Mouse (Mus musculus) spleen, adult 18-20 months (tissue): Measurements from ENCODE around the gene Os9.

Experiments used
- DNase-seq, 2 experiments: peaks; one replicate each; pipeline ENCODE4 v3.0.0; 2022; ENCODE audit warnings: mixed read lengths in 2 of 2

Os9 gene

GRCm38 (mm10) chr10:127111001-127111887, 9.7 kb downstream of the Os9 start:
- no peak for DNase-seq

- no peak for DNase-seq
Measured at GRCm38 (mm10) chr10:127108262-127108583, 12.7 kb downstream of the Os9 start.

DNA sequence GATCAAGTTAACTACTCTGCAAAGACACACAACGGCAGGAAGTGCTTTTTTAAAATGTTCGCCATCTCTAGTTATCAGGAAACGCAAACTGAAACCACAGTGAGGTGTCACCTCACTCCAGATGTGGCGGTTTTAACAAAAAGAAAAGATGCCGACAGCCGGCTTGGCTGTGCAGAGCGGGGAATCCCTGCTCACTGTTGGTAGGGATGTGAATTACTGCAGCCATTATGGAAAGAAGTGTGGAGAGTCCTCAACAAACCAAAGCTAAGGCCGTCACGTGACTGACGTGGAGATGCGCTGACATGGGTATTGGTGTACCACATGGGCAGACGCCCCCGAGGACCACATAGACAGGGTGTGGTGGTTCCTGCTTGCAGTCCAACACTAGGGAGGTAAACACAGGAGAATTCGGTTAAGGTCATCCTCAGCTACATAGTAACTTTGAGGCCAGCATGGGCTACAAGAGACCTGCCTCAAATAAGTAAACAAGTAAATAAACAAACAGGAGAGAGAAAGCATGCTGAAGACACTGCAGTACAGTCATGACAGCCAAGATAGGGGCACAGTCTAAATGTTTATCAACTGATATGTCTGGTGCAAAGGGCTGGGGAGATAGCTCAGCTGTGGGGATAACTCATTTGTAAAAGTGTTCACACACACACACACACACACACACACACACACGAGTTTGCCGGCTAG, 13.2 kb downstream of the Os9 start:
- DNase-seq, result no peak

GRCm38 (mm10) chr10:127103631-127104030, 17.3 kb downstream of the Os9 start:
- no peak for DNase-seq

DNA sequence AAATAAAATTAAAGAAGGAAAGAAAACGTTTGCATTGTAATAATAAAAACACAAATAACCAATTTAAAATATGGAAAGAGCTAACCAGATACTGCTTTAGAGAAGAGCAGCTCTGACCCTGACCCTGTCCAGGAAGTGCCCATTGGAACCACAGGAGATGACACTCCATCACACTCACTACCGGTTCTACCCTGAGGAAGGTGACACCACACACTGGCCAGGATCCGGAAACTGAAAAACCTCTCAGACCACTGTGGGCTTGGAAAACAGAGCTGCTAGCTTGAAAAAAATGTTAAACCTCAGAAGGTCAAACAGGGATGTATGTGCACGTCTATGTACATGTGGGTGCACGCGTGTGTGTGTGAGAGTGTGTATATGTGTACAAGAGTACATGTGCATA, 19.8 kb downstream of the Os9 start:
- DNase-seq, result no peak

DNA sequence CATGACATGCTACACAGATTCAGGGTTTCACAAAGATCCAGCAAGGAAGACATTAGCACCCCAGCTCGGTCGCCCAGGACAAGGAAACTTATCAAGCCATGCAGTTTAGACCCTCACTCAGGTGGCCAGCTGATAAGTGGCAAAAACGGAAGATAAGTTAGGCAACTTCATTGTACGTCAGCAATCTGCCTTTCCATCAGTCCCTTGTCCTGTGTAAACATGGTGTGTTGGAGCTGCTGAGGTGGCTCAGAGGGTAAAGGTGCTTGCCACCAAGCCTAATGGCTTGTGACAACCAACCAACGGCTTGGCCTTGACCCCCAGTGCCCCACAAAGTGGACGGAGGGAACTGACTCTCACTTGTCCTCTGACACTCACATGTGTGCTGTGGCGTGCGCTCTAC, 20.5 kb downstream of the Os9 start:
- no peak for DNase-seq

GRCm38 (mm10) chr10:127099868-127100267, 21.1 kb downstream of the Os9 start:
- no peak for DNase-seq

- no peak for DNase-seq
Measured at GRCm38 (mm10) chr10:127099191-127099590, 21.7 kb downstream of the Os9 start.

GRCm38 (mm10) chr10:127098514-127098913, 22.4 kb downstream of the Os9 start:
- no peak for DNase-seq

DNA sequence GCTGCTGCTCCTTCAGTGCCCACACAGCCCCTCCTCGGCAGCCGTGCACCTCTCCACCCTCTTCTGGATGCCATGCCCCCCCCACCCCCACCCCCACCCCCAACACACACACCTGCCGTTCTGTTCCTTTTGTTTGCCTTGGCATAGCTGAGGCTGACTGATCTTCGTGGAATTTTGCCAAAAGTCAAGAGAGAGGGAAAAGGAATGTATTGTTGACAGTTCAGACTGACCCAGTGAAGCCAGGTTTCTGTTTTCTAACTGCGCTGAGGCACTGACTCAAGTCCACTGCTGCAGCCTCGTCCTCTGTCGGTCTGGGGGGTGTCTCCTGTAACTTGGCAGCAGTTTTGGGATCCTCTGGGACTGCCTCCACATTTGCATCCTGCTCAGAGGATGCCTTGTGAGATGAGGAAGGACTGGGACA, 26.5 kb downstream of the Os9 start:
- DNase-seq, result no peak

GRCm38 (mm10) chr10:127092742-127093141, 28.2 kb downstream of the Os9 start:
- no peak for DNase-seq

DNA sequence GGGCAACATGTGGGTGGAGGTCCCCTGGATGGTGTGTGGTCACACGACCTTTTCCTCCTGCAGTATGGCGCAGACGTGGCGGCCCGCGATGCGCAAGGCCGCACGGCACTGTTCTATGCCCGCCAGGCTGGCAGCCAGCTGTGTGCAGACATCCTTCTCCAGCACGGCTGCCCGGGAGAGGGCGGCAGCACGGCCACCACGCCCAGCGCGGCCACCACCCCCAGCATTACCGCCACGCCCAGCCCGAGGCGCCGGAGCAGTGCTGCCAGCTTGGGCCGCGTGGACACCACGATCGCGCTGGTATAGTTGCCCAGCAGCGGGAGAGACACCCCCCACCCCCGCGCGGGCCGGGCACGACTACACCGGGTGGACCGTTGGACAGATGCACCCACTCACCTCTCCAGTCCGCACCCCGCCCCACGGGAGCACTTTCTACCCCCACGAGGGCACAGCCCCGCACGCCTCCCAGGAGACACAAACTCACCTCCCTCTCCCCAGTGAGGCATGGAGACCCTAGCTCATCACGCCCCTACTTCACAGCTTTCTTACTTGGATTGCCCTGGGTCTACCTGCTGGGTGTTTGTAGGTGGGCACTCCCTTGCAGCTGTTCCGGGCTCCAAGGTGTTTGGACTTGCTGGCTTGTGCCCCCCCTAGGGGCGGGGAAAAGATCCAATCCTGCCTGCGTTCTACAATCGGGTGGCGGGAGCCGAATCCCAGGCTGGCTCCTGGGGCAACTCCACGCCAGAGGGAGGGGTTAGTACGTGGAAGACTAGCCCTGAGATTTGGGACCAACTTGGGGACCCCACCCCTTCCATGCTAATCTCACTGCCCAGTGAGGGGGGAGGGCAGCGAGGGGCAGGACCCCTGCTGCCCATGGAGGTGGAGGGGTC, 29.2 kb downstream of the Os9 start:
- no peak for DNase-seq

GRCm38 (mm10) chr10:127090560-127091411, 30.1 kb downstream of the Os9 start:
- DNase-seq, result no peak

- DNase-seq, result no peak
Measured at GRCm38 (mm10) chr10:127085633-127086032, 35.3 kb downstream of the Os9 start.

GRCm38 (mm10) chr10:127085052-127085451, 35.9 kb downstream of the Os9 start:
- DNase-seq, result no peak

DNA sequence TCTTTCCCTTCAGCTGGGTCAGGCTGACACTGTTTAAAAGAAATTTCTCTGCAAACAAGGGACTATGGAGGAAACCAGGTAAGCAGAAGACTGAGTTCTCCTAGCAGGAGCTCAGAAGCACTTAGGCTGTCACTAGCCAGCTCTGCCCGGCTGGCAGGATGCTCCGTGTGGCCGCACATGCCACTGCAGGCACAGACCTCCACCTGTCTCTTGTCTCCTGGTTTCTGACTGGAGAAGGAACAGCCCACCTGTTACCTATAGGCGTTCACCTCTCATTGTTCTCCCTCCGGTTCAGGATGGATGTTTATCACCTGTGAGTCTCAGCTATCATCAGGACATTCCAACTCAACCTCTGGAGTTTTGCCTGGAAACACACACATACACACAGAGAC, 37.0 kb downstream of the Os9 start:
- DNase-seq, result no peak

DNA sequence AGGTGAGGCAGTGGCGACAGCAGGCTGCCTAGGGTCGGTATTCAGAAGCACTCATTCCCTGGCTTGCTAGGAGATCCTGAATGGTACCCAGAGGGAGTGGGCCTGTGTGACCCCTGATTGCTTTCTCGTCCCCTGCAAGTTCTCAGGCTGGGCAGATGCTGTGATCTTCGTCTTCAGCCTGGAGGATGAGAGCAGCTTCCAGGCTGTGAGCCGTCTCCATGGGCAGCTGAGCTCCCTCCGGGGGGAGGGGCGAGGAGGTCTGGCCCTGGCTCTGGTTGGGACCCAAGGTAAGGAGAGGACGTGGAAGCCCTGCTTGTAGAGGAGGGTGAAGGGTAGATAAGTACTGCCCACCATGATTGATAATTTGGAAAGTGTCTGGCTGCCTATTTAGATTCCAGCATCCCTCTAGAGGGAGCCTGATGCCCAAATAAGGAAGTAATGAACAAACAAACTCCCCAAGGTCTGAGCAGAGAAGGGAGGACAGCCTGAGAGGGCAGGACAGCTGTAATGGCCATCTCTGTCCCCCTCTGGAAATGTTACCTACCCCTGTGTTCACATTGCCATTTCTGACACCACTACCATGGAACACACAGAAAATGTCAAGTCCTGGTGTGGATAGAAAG, 37.5 kb downstream of the Os9 start:
- DNase-seq, result no peak

DNA sequence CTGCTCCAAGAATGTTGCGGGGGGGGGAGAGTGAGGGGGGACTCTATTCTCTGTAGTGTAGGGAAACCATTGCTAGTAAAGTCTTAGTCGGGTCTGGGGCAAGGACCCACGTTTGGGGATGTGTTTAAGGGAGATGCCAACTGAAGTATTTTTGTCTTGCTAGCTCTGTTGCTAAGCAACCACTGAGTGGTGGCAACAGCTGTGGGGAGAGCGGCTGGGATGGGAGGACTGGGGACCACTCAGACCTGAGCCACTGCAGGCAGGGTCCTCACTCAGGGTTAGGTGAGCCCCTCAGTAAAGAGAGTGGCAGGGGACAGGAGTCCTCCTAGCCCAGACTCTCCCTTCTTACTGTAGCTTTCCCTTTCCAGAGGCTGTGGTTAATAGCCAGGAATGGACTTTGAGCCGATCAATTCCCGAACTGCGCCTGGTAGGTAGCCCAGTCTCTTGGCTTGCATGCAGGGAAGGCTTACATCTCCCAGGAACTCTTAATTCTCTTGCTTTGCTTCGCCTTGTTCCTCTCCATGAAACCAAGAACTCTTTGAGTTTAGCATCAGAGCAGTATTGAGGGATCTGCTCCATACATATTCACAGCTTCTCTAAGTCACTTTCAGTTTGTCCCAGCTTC, 38.8 kb downstream of the Os9 start:
- DNase-seq, result no peak

GRCm38 (mm10) chr10:127080901-127081780, 39.8 kb downstream of the Os9 start:
- DNase-seq, result no peak

DNA sequence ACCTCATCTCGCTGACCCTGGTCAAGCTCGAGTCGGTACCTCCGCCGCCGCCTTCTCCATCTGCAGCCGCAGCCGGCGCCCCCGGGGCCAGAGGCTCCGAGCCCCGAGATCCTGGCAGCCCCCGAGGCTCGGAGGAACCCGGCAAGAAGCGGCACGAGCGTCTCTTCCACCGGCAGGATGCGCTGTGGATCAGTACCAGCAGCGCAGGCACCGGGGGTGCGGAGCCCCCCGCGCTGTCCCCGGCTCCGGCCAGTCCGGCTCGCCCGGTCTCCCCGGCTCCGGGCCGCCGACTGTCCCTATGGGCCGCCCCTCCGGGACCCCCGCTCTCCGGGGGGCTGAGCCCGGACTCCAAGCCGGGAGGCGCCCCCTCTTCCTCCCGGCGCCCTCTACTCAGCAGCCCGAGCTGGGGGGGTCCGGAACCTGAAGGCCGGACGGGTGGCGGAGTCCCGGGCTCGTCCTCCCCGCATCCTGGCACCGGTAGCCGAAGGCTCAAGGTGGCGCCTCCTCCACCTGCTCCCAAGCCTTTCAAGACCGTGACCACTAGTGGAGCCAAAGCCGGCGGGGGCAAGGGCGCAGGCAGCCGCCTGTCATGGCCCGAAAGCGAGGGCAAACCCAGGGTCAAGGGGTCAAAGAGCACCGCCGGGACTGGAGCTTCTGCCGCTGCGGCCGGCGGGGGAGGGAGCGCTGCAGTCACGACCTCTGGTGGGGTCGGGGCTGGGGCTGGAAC, 41.1 kb downstream of the Os9 start:
- DNase-seq, result no peak
